Mouse (Mus musculus) intestine, embryonic 15.5 days (tissue): Measurements from ENCODE around the gene Olfr1015. TPM values are rescaled to one million over a fixed set of nuclear protein-coding genes. Genes with fewer than 3 reads are reported as not detected.

Experiments used
- ATAC-seq: fragments of 200-750 bp; cut with Nextera tagmentation; 2 replicates; pipeline ENCODE4 v1.8.0; 2017; ENCODE audit warnings: moderate TSS enrichment, moderate library complexity
- H3K27ac ChIP-seq: fragments of 300-500 bp; sonication (generic); 2 replicates; pipeline ENCODE4 v1.5.1; 2015; ENCODE audit warnings: mild to moderate bottlenecking, inconsistent platforms
- H3K27me3 ChIP-seq: fragments of 300-500 bp; sonication (generic); replicated peaks from 2 replicates; pipeline ENCODE4 v1.6.1; 2015; ENCODE audit warnings: inconsistent platforms
- H3K36me3 ChIP-seq: fragments of 300-500 bp; sonication (generic); 2 replicates; pipeline ENCODE4 v1.6.1; 2015; ENCODE audit warnings: inconsistent platforms
- H3K4me1 ChIP-seq: fragments of 300-500 bp; sonication (generic); replicated peaks from 2 replicates; pipeline ENCODE4 v1.6.1; 2015; ENCODE audit warnings: inconsistent platforms
- H3K4me2 ChIP-seq: fragments of 300-500 bp; sonication (generic); replicated peaks from 2 replicates; pipeline ENCODE4 v1.6.1; 2015; ENCODE audit warnings: mild to moderate bottlenecking, inconsistent platforms
- H3K4me3 ChIP-seq: fragments of 300-500 bp; sonication (generic); replicated peaks from 2 replicates; pipeline ENCODE4 v1.5.1; 2015; ENCODE audit warnings: inconsistent platforms
- H3K9ac ChIP-seq: fragments of 300-500 bp; sonication (generic); 2 replicates; pipeline ENCODE4 v1.6.1; 2015; ENCODE audit warnings: inconsistent platforms
- H3K9me3 ChIP-seq: fragments of 300-500 bp; sonication (generic); 2 replicates; pipeline ENCODE4 v1.6.1; 2016; ENCODE audit warnings: inconsistent platforms
- WGBS: fragments of 180-500 bp; shearing (Covaris S2); methylation state at CpG from one replicate; pipeline ENCODE4 v1.1.7; 2015; 5-methylcytosine and 5-hydroxymethylcytosine counted together
- polyA plus RNA-seq: library from polyadenylated mRNA; unstranded; fragments of >200 nt; fragmentation: Nextera tagmentation; extraction: Ambion mirVana; gene quantifications from 2 replicates; pipeline ENCODE4 v1.2.1, GENCODE M21; 2015

Gene Olfr1015
- polyA plus RNA-seq = not detected in 2 replicates

DNA sequence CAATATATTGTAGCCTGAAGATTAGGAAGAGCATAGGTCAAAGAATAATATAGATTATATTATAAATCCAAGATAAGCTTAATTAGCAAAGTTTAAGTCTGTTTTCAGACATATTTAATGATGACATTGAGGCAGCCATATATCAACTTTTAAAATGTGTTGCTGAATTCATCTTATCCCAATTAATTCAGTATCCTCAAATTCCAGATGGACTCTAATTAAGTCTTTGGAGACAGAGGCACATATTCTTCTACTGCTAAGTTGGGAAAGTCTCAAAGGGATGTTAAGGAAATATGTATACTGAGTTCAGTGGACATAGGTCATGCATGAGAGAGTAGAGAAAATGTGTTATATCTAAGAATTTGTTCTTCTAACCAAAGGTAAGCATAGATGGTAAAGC, at the start of gene Olfr1015:
TSS of gene Olfr1015 (plus strand) at position 301 of the 400 bp plus-strand sequence.
- H3K4me1 ChIP-seq = no peaks in the 10 kb centered on the region

DNA sequence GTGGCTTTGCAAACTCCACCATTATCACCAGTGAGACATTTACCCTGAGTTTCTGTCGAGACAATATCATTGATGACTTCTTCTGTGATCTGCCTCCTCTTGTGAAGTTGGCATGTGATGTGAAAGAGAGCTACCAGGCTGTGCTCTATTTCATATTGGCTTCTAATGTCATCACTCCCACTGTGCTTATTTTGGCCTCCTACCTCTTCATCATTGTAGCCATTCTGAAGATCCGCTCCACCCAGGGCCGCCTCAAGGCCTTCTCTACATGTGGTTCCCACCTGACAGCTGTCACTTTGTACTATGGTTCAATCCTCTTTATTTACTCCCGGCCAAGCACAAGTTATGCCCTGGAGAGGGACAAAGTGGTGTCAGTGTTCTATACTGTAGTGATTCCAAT, 28.0 kb upstream of the Olfr1015 start:
- Histone ChIP-seq H3K27ac (no peak overlapping the region), H3K9me3 (no peaks in the 10 kb centered on the region), H3K4me2 (no peak overlapping the region), H3K36me3 (no peaks in the 10 kb centered on the region), H3K9ac (no peak overlapping the region), H3K27me3 (no peaks in the 10 kb centered on the region), H3K4me1 (no peaks in the 10 kb centered on the region), H3K4me3 (no peak overlapping the region)
- ATAC-seq = no peak
- WGBS = 84% methylated on average over 4 of the region's 4 CpGs

More for the DNA sequence above, at the start of gene Olfr1015:
- no peak for ATAC-seq
- Histone ChIP-seq H3K9ac (no peak within 1 kb of the TSS), H3K4me3 (no peak within 1 kb of the TSS), H3K27ac (no peak within 1 kb of the TSS), H3K4me2 (no peak within 1 kb of the TSS), H3K27me3 (no peaks in the 10 kb centered on the region), H3K9me3 (no peaks in the 10 kb centered on the region), H3K36me3 (no peaks in the 10 kb centered on the region)

DNA sequence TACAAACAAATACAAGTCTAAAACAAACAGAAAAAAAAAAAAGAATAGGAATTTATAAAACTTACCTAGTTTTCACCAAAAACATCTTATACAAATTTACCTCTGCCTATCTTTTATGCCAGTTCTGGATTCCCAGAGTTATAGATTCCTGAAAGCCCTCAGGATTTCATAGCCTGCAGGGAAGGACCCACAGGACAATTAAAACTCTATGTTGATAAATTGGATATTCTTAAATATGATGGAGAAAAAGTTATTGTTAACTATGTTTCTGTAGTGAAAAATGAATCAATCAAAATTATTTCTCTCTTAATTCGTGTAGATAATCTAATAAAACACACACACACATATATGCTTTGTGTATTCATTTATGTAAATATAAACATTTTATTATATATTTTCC, 19.2 kb upstream of the Olfr1015 start, which contains the start of gene Olfr1012:
TSS of gene Olfr1012 (minus strand) at position 101 of the 400 bp plus-strand sequence.
- Histone ChIP-seq H3K36me3 (no peaks in the 10 kb centered on the region), H3K9ac (no peak within 1 kb of the TSS), H3K4me1 (no peaks in the 10 kb centered on the region), H3K27ac (no peak within 1 kb of the TSS), H3K27me3 (no peaks in the 10 kb centered on the region), H3K4me3 (no peak within 1 kb of the TSS), H3K9me3 (no peaks in the 10 kb centered on the region), H3K4me2 (no peak within 1 kb of the TSS)
- no peak for ATAC-seq
- WGBS = 63% methylated on average over 1 of the region's 1 CpGs

DNA sequence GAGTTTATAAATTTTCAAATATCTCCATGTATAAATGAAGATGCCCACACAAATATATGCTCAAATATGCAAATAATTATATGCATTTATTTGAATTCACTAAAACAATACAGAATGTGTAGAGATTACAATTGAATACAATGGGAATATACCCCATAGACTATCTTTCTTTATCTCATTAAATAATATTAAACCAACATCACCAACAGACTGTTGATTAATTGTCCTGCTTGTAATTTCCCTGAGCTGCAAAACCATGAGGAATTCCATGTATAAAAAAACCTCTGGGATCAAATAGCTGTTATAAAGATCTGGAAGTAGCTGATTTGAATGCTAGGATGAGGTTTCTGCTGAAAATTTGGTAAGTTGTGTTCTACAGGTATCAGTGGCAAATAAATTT, 15.0 kb upstream of the Olfr1015 start, which contains the start of gene Olfr1013:
TSS of gene Olfr1013 (plus strand) at position 301 of the 400 bp plus-strand sequence.
- H3K9me3 ChIP-seq = no peaks in the 10 kb centered on the region
- no peak within 1 kb of the TSS for H3K4me2 ChIP-seq
- H3K27ac ChIP-seq = no peak within 1 kb of the TSS
- no peak within 1 kb of the TSS for H3K4me3 ChIP-seq
- no peak within 1 kb of the TSS for H3K9ac ChIP-seq
- ATAC-seq = no peak
- no peaks in the 10 kb centered on the region for H3K36me3 ChIP-seq
- H3K27me3 ChIP-seq = no peaks in the 10 kb centered on the region
- H3K4me1 ChIP-seq = no peaks in the 10 kb centered on the region

DNA sequence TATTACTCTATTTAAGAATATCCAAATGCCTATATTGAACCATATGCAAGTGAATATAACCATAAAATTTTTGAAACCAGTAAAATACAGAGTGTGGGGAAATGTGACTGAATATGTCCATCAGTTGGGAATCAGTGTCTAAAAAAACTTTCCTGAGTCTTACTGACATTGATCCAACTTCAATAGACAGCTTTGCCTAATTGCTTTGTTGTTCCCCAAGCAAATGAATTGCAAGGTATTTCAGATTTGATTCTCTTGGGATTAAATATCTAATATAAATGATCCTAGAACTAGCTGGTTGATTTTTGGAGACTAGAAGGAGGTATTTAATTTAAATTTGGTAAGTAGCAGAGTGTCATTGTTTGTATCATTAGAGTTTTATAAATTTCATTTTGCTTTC, 9.4 kb upstream of the Olfr1015 start, which contains the start of gene Olfr1014:
TSS of gene Olfr1014 (plus strand) at position 301 of the 400 bp plus-strand sequence.
- H3K4me1 ChIP-seq = no peaks in the 10 kb centered on the region
- ATAC-seq = no peak
- no peaks in the 10 kb centered on the region for H3K27me3 ChIP-seq
- no peaks in the 10 kb centered on the region for H3K36me3 ChIP-seq
- no peak within 1 kb of the TSS for H3K4me2 ChIP-seq
- H3K9ac ChIP-seq = no peak within 1 kb of the TSS
- H3K4me3 ChIP-seq = no peak within 1 kb of the TSS
- H3K27ac ChIP-seq = no peak within 1 kb of the TSS
- H3K9me3 ChIP-seq = no peaks in the 10 kb centered on the region

DNA sequence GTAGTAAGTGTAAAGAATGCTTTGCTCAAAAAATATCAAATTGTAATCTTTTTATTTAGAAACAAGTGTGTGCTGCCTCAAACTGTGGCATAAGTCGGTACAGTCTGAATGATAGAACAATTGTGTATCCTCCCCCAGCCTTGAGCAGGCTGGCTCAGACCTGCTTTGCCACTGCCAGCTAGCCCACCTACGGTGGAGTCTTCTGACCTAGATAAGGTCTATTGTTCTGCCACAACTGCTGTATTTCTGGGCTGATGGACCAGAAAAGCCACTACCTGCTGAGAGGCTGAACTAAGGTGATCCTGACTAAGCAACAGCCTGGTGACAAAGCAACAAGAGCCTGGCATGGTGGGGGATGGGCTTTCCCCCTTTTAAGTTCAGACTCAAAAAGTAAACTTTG, 10.5 kb downstream of the Olfr1015 start:
- Histone ChIP-seq H3K4me1 (no peaks in the 10 kb centered on the region), H3K4me3 (no peak overlapping the region), H3K27ac (no peak overlapping the region), H3K9me3 (no peaks in the 10 kb centered on the region), H3K4me2 (no peak overlapping the region), H3K27me3 (no peaks in the 10 kb centered on the region), H3K36me3 (no peaks in the 10 kb centered on the region), H3K9ac (no peak overlapping the region)
- 64% methylated on average over 2 of the region's 2 CpGs for WGBS
- ATAC-seq = no peak

DNA sequence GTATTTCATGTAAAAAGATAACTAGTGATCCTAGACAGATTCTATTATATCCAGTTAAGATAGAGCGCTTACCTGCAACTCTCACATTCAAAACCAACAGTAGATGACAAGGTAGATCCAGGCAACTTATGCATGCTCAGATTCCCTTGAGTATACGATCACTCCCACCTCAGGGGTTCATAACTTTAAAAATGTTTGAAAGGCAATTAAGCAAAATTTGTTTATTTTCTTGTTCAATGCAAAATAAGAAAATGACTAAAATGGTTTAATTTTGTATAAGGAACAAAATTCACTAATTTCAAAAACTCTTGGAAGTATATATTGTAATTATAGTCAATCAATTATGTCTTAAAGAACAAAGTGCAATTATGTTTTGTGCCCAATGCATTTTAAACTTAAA, 20.6 kb downstream of the Olfr1015 start, which contains the start of gene Olfr1016:
TSS of gene Olfr1016 (minus strand) at position 101 of the 400 bp plus-strand sequence.
- Histone ChIP-seq H3K9ac (no peak within 1 kb of the TSS), H3K27me3 (no peaks in the 10 kb centered on the region), H3K4me1 (no peaks in the 10 kb centered on the region), H3K27ac (no peak within 1 kb of the TSS), H3K36me3 (no peaks in the 10 kb centered on the region), H3K4me2 (no peak within 1 kb of the TSS), H3K4me3 (no peak within 1 kb of the TSS), H3K9me3 (no peaks in the 10 kb centered on the region)
- 91% methylated on average over 2 of the region's 2 CpGs for WGBS
- ATAC-seq = no peak

DNA sequence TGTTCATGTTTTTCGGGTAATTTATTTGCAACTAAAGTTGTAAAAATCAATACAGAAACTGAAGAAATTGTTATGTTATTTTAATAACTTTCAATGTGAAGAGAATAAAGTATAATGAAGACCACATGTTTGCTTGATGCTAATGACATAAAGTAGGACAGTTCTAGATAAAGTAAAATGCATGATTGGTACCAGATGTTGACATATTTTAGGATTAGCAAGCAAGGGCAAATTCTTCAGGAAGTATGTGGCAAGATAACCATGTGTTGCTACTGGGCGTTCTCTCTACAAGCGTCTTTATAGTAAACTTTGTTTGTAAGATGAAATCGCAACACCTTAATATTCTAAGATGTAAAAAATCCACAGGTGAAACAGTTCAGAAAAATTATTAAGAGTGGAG, 22.7 kb downstream of the Olfr1015 start:
- ATAC-seq = no peak
- 90% methylated on average over 4 of the region's 4 CpGs for WGBS
- H3K4me2 ChIP-seq = no peak overlapping the region
- no peaks in the 10 kb centered on the region for H3K27me3 ChIP-seq
- no peaks in the 10 kb centered on the region for H3K36me3 ChIP-seq
- no peak overlapping the region for H3K4me3 ChIP-seq
- no peak overlapping the region for H3K9ac ChIP-seq
- H3K9me3 ChIP-seq = no peaks in the 10 kb centered on the region
- no peaks in the 10 kb centered on the region for H3K4me1 ChIP-seq
- no peak overlapping the region for H3K27ac ChIP-seq

DNA sequence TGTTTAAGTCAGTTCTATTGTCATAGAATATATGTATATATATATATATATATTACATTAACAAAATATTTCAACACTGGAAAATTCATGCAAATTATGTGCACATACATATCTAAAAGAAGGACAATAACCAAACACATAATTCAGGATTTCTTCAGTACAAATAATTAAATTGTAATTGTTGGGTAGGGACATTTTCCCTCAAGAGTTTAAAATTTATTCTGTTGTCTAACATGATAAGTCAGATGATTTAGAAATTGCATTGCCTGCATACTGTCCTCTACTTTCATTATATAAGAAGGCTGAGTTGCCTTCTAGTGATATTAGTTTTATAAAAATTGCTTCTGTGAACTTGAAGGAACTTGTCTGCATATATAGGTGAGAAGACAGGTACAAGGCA, 36.4 kb downstream of the Olfr1015 start, which contains the start of gene Olfr1018:
TSS of gene Olfr1018 (plus strand) at position 301 of the 400 bp plus-strand sequence.
- Histone ChIP-seq H3K9me3 (no peaks in the 10 kb centered on the region), H3K4me1 (no peaks in the 10 kb centered on the region), H3K9ac (no peak within 1 kb of the TSS), H3K4me3 (no peak within 1 kb of the TSS), H3K27ac (no peak within 1 kb of the TSS), H3K4me2 (no peak within 1 kb of the TSS), H3K27me3 (no peaks in the 10 kb centered on the region), H3K36me3 (no peaks in the 10 kb centered on the region)
- ATAC-seq = no peak

Other genes with a start within 250 kb of the Olfr1015 start
- not detected in 2 replicates for gene Olfr996, start 202.8 kb upstream of the Olfr1015 start, polyA plus RNA-seq
- gene Olfr998, start 193.1 kb upstream of the Olfr1015 start, polyA plus RNA-seq = not detected in 2 replicates
- gene Olfr1000, start 170.1 kb upstream of the Olfr1015 start, polyA plus RNA-seq = not detected in 2 replicates
- not detected in 2 replicates for gene Olfr1002, start 131.3 kb upstream of the Olfr1015 start, polyA plus RNA-seq
- not detected in 2 replicates for gene Olfr154, start 117.6 kb upstream of the Olfr1015 start, polyA plus RNA-seq
- not detected in 2 replicates for gene Olfr1006, start 103.2 kb upstream of the Olfr1015 start, polyA plus RNA-seq
- not detected in 2 replicates for gene Olfr1008, start 92.6 kb upstream of the Olfr1015 start, polyA plus RNA-seq
- gene Olfr1009, start 66.6 kb upstream of the Olfr1015 start, polyA plus RNA-seq = not detected in 2 replicates
- not detected in 2 replicates for gene Olfr1012, start 19.3 kb upstream of the Olfr1015 start, polyA plus RNA-seq
- not detected in 2 replicates for gene Olfr1013, start 14.9 kb upstream of the Olfr1015 start, polyA plus RNA-seq
- gene Olfr1014, start 9.3 kb upstream of the Olfr1015 start, polyA plus RNA-seq = not detected in 2 replicates
- gene Olfr1016, start 20.5 kb downstream of the Olfr1015 start, polyA plus RNA-seq = not detected in 2 replicates
- gene Olfr1018, start 36.5 kb downstream of the Olfr1015 start, polyA plus RNA-seq = not detected in 2 replicates
- not detected in 2 replicates for gene Olfr1019, start 63.5 kb downstream of the Olfr1015 start, polyA plus RNA-seq
- gene Olfr1020, start 65.0 kb downstream of the Olfr1015 start, polyA plus RNA-seq = not detected in 2 replicates
- gene Olfr1022, start 86.6 kb downstream of the Olfr1015 start, polyA plus RNA-seq = not detected in 2 replicates
- not detected in 2 replicates for gene Olfr1023, start 103.6 kb downstream of the Olfr1015 start, polyA plus RNA-seq
- not detected in 2 replicates for gene Olfr1024, start 123.0 kb downstream of the Olfr1015 start, polyA plus RNA-seq
- gene Olfr1025-ps1, start 133.2 kb downstream of the Olfr1015 start, polyA plus RNA-seq = not detected in 2 replicates
- not detected in 2 replicates for gene Olfr1026, start 139.5 kb downstream of the Olfr1015 start, polyA plus RNA-seq
- gene Olfr1028, start 168.4 kb downstream of the Olfr1015 start, polyA plus RNA-seq = not detected in 2 replicates
- gene Olfr1029, start 191.9 kb downstream of the Olfr1015 start, polyA plus RNA-seq = not detected in 2 replicates
- not detected in 2 replicates for gene Olfr1030, start 197.3 kb downstream of the Olfr1015 start, polyA plus RNA-seq
- not detected in 2 replicates for gene Olfr1031, start 208.3 kb downstream of the Olfr1015 start, polyA plus RNA-seq
- not detected in 2 replicates for gene Olfr1032, start 223.5 kb downstream of the Olfr1015 start, polyA plus RNA-seq
- gene Olfr1033, start 238.6 kb downstream of the Olfr1015 start, polyA plus RNA-seq = 2.8 and 3.4 TPM in 2 replicates